ENCODE assay signal across 11 mouse cellular contexts in the genomic region with DNA sequence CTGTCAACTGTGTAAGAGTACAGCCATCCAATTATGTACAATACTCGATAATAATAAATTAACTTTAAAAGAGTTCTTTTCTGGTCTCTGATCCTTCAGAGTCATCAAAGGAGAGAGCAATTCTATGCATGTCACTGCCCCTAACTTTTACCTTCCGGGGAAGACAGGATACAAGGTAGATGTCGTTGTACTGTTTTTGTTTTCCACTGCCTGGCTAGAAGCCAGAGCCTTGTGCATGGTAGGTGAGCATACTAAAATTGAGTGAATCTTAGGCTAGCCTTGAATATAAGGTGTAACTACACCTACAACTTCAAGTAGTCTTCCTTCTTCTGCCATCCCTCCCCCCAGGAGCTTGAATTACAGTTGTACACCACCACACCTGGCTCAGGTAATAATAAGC. TPM values are rescaled to one million over a fixed set of nuclear protein-coding genes. Genes with fewer than 3 reads are reported as not detected.
DNase-seq lines count a peak whose midpoint lies in the region; ATAC-seq lines count a peak whose summit lies in the region.
"Had no signal": no experiment of that assay in that cellular context is flagged by ENCODE, and none has a peak within 500 bp of the region (broad histone marks: within the 10 kb centered on the region; RNA-seq: fewer than 3 reads in every experiment).

No protein-coding gene starts in this region.

- H3K27me3 ChIP-seq in erythroblast, embryonic 14.5 days (ENCODE audit: control insufficient read depth): no peaks in the 10 kb centered on the region
- no peaks in the 10 kb centered on the region for H3K27me3 ChIP-seq in liver, embryonic 11.5 days (replicated peaks; ENCODE audit: control insufficient read depth, insufficient read depth, low read length)
- no peaks in the 10 kb centered on the region for H3K27me3 ChIP-seq in embryonic facial prominence, embryonic 13.5 days
- no peaks in the 10 kb centered on the region for H3K27me3 ChIP-seq in liver, embryonic 13.5 days

- no peak for ATAC-seq in erythroblast, adult 5-6 weeks (replicated peaks; ENCODE audit: low FRiP score, poor library complexity, severe bottlenecking)
- no peak for ATAC-seq in liver, embryonic 11.5 days (replicated peaks; ENCODE audit: low FRiP score)
- no peak for ATAC-seq in embryonic facial prominence, embryonic 13.5 days (ENCODE audit: insufficient number of reproducible peaks, insufficient read depth, low FRiP score, low TSS enrichment, low read depth)
- ATAC-seq in liver, embryonic 13.5 days (ENCODE audit: low read depth): no peak

- no peak overlapping the region for H3K27ac ChIP-seq in liver, embryonic 11.5 days (ENCODE audit: low read depth, low read length)
- H3K27ac ChIP-seq in embryonic facial prominence, embryonic 13.5 days: no peak overlapping the region
- peak overlapping the region; percentile 100 for H3K27ac ChIP-seq in liver, embryonic 13.5 days

- H3K4me2 ChIP-seq in liver, embryonic 11.5 days: peak overlapping the region; percentile 90
- peak overlapping the region; percentile 86 for H3K4me2 ChIP-seq in embryonic facial prominence, embryonic 13.5 days
- H3K4me2 ChIP-seq in liver, embryonic 13.5 days: peak overlapping the region; percentile 96

- no peak overlapping the region for H3K9ac ChIP-seq in liver, embryonic 11.5 days (ENCODE audit: low read depth, low read length)
- H3K9ac ChIP-seq in embryonic facial prominence, embryonic 13.5 days: no peak overlapping the region
- peak overlapping the region; percentile 94 for H3K9ac ChIP-seq in liver, embryonic 13.5 days

- no peak for DNase-seq in liver, embryonic 11.5 days (ENCODE audit: low spot score)
- DNase-seq in liver (no peak), MN1 (ENCODE audit: low spot score) (no peak)
- no peak for DNase-seq in liver, embryonic 13.5 days
- DNase-seq in embryo, embryonic 9.5 days (ENCODE audit: extremely low spot score): no peak
- DNase-seq: adrenal gland, postnatal 25 days; cerebellum, adult 9-11 months; kidney, postnatal 36 days had no signal

- no peaks in the 10 kb centered on the region for H3K9me3 ChIP-seq in erythroblast, embryonic 14.5 days (ENCODE audit: control insufficient read depth, low read length)
- H3K9me3 ChIP-seq in liver, embryonic 11.5 days (ENCODE audit: control insufficient read depth, low read length): no peaks in the 10 kb centered on the region
- no peaks in the 10 kb centered on the region for H3K9me3 ChIP-seq in embryonic facial prominence, embryonic 13.5 days
- no peaks in the 10 kb centered on the region for H3K9me3 ChIP-seq in liver, embryonic 13.5 days (replicated peaks)

- H3K36me3 ChIP-seq in erythroblast, embryonic 14.5 days (ENCODE audit: control insufficient read depth): peaks cover 63% of the 10 kb centered on the region
- H3K36me3 ChIP-seq in liver, embryonic 11.5 days (ENCODE audit: control insufficient read depth, insufficient read depth, low read length): no peaks in the 10 kb centered on the region
- no peaks in the 10 kb centered on the region for H3K36me3 ChIP-seq in embryonic facial prominence, embryonic 13.5 days
- peaks cover 38% of the 10 kb centered on the region for H3K36me3 ChIP-seq in liver, embryonic 13.5 days

- 83% methylated on average over 3 of the region's 3 CpGs for WGBS in liver, embryonic 11.5 days
- WGBS in embryonic facial prominence, embryonic 13.5 days: 71% methylated on average over 3 of the region's 3 CpGs
- WGBS in liver, embryonic 13.5 days (ENCODE audit: insufficient replicate concordance): 88% methylated on average over 3 of the region's 3 CpGs

- peak overlapping the region; percentile 77 for H3K4me3 ChIP-seq in erythroblast, embryonic 14.5 days (replicated peaks)
- no peak overlapping the region for H3K4me3 ChIP-seq in liver, embryonic 11.5 days (ENCODE audit: low read depth, low read length)
- 0 out of 2 replicates have a peak overlapping the region, but pooled peaks have one; percentile 5 for H3K4me3 ChIP-seq in embryonic facial prominence, embryonic 13.5 days
- H3K4me3 ChIP-seq in liver, embryonic 13.5 days (replicated peaks): peak overlapping the region; percentile 77

- peaks cover 51% of the 10 kb centered on the region for H3K4me1 ChIP-seq in erythroblast, embryonic 14.5 days (ENCODE audit: control insufficient read depth)
- H3K4me1 ChIP-seq in liver, embryonic 11.5 days (replicated peaks; ENCODE audit: control insufficient read depth, insufficient read depth, low read length): peaks cover 14% of the 10 kb centered on the region
- peaks cover 44% of the 10 kb centered on the region for H3K4me1 ChIP-seq in embryonic facial prominence, embryonic 13.5 days
- peaks cover 48% of the 10 kb centered on the region for H3K4me1 ChIP-seq in liver, embryonic 13.5 days (replicated peaks)

RNA-seq across cellular contexts. Expression of gene Cdkn1b, which starts 10.9 kb away (rescaled TPM):
- polyA plus RNA-seq in erythroblast, embryonic 14.5 days (2012): 6.9 and 7.0 TPM in 2 replicates
- total RNA-seq in erythroblast, adult 5-6 weeks (2015; ENCODE audit: low replicate concordance): 256 and 258 TPM in 2 replicates
- total RNA-seq in erythroblast, adult 5-6 weeks (2017; ENCODE audit: low replicate concordance): 354 and 386 TPM in 2 replicates
- polyA plus RNA-seq in liver, embryonic 11.5 days (2014; fragmentation: Nextera tagmentation; extraction: Ambion mirVana): 8.9 and 9.4 TPM in 2 replicates
- polyA plus RNA-seq in embryonic facial prominence, embryonic 13.5 days (2015; fragmentation: Nextera tagmentation; extraction: Ambion mirVana): 18.9 and 24.4 TPM in 2 replicates
- 13.0 and 14.2 TPM in 2 replicates for polyA plus RNA-seq in liver, embryonic 13.5 days (2015; fragmentation: Nextera tagmentation; extraction: Ambion mirVana)

RNA-seq across cellular contexts. Expression of gene Gpr19, which starts 32.8 kb away (rescaled TPM):
- polyA plus RNA-seq in erythroblast, embryonic 14.5 days (2012): 0.36 and 0.61 TPM in 2 replicates
- 2.7 and 5.0 TPM in 2 replicates for total RNA-seq in erythroblast, adult 5-6 weeks (2015; ENCODE audit: low replicate concordance)
- 2.1 and 8.3 TPM in 2 replicates for total RNA-seq in erythroblast, adult 5-6 weeks (2017; ENCODE audit: low replicate concordance)
- polyA plus RNA-seq in liver, embryonic 11.5 days (2014; fragmentation: Nextera tagmentation; extraction: Ambion mirVana): 6.1 and 9.1 TPM in 2 replicates
- 9.1 TPM in 2 replicates for polyA plus RNA-seq in embryonic facial prominence, embryonic 13.5 days (2015; fragmentation: Nextera tagmentation; extraction: Ambion mirVana)
- 5.3 and 6.0 TPM in 2 replicates for polyA plus RNA-seq in liver, embryonic 13.5 days (2015; fragmentation: Nextera tagmentation; extraction: Ambion mirVana)

RNA-seq across cellular contexts. Expression of gene Apold1, which starts 50.4 kb away (rescaled TPM):
- 0.01 and 0.03 TPM in 2 replicates for polyA plus RNA-seq in erythroblast, embryonic 14.5 days (2012)
- total RNA-seq in erythroblast, adult 5-6 weeks (2015; ENCODE audit: low replicate concordance): 0.19 and 2.1 TPM in 2 replicates
- total RNA-seq in erythroblast, adult 5-6 weeks (2017; ENCODE audit: low replicate concordance): 4.9 and 6.4 TPM in 2 replicates
- 2.5 and 2.6 TPM in 2 replicates for polyA plus RNA-seq in liver, embryonic 11.5 days (2014; fragmentation: Nextera tagmentation; extraction: Ambion mirVana)
- 3.8 and 4.2 TPM in 2 replicates for polyA plus RNA-seq in embryonic facial prominence, embryonic 13.5 days (2015; fragmentation: Nextera tagmentation; extraction: Ambion mirVana)
- polyA plus RNA-seq in liver, embryonic 13.5 days (2015; fragmentation: Nextera tagmentation; extraction: Ambion mirVana): 2.1 and 2.2 TPM in 2 replicates
